Mouse (Mus musculus) forebrain, embryonic 11.5 days (tissue): Measurements from ENCODE around the gene Nfatc2ip. TPM values are rescaled to one million over a fixed set of nuclear protein-coding genes. Genes with fewer than 3 reads are reported as not detected.

Experiments
- ATAC-seq: fragments of 200-750 bp; cut with Nextera tagmentation; replicated peaks from 2 replicates; pipeline ENCODE4 v1.8.0; 2017; ENCODE audit warnings: moderate TSS enrichment; ENCODE audit not compliant: low FRiP score
- DNase-seq: peaks from one replicate; pipeline ENCODE4 v3.0.0-alpha.2; 2017; ENCODE audit warnings: low spot score
- H3K27ac ChIP-seq: fragments of 300-500 bp; sonication (generic); 2 replicates; pipeline ENCODE4 v1.5.1; 2014; ENCODE audit warnings: low read depth, low read length
- H3K27me3 ChIP-seq: fragments of 300-500 bp; sonication (generic); 2 replicates; pipeline ENCODE4 v1.6.1; 2014; ENCODE audit warnings: mild to moderate bottlenecking, low read length, mixed read lengths; ENCODE audit not compliant: control insufficient read depth, insufficient read depth
- H3K36me3 ChIP-seq: fragments of 300-500 bp; sonication (generic); 2 replicates; pipeline ENCODE4 v1.6.1; 2014; ENCODE audit warnings: mild to moderate bottlenecking, low read length, moderate library complexity, mixed read lengths; ENCODE audit not compliant: control insufficient read depth, insufficient read depth
- H3K4me1 ChIP-seq: fragments of 300-500 bp; sonication (generic); replicated peaks from 2 replicates; pipeline ENCODE4 v1.6.1; 2014; ENCODE audit warnings: low read length, mixed read lengths; ENCODE audit not compliant: control insufficient read depth, insufficient read depth
- H3K4me2 ChIP-seq: fragments of 300-500 bp; sonication (generic); 2 replicates; pipeline ENCODE4 v1.6.1; 2014; ENCODE audit warnings: low read depth, mild to moderate bottlenecking, low read length, moderate library complexity, mixed read lengths; ENCODE audit not compliant: severe bottlenecking
- H3K4me3 ChIP-seq: fragments of 300-500 bp; sonication (generic); 2 replicates; pipeline ENCODE4 v1.5.1; 2014; ENCODE audit warnings: low read depth, low read length
- H3K9ac ChIP-seq: fragments of 300-500 bp; sonication (generic); 2 replicates; pipeline ENCODE4 v1.6.1; 2014; ENCODE audit warnings: low read length
- H3K9me3 ChIP-seq: fragments of 300-500 bp; sonication (generic); 2 replicates; pipeline ENCODE4 v1.6.1; 2016; ENCODE audit warnings: low read length, mixed read lengths; ENCODE audit not compliant: control insufficient read depth
- WGBS: fragments of 180-500 bp; shearing (Covaris S2); extraction: QIAGEN DNeasy Blood & Tissue Kit; methylation state at CpG from one replicate; pipeline ENCODE4 v1.1.7; 2014; 5-methylcytosine and 5-hydroxymethylcytosine counted together
- polyA plus RNA-seq: library from polyadenylated mRNA; unstranded; fragments of >200 nt; fragmentation: Nextera tagmentation; extraction: Ambion mirVana; gene quantifications from 2 replicates; pipeline ENCODE4 v1.2.1, GENCODE M21; 2014

The Nfatc2ip gene
- polyA plus RNA-seq, 1 experiment from 2014 or later, result 3.6 TPM

GRCm38 (mm10) chr7:126434726-126435125 is 38.2 kb upstream of the Nfatc2ip start:
- Histone ChIP-seq H3K4me1 (peaks cover under 1% of the 10 kb centered on the region; the same call in 1 of the 2 replicates), H3K4me2 (no peak overlapping the region), H3K27ac (no peak overlapping the region), H3K27me3 (no peaks in the 10 kb centered on the region), H3K4me3 (no peak overlapping the region), H3K9ac (no peak overlapping the region), H3K9me3 (no peaks in the 10 kb centered on the region), H3K36me3 (no peaks in the 10 kb centered on the region)
- DNase-seq, result no peak
- no peak for ATAC-seq
- WGBS, result 91% methylated on average over 7 of the region's 7 CpGs

- H3K36me3 ChIP-seq, result no peaks in the 10 kb centered on the region
- H3K27me3 ChIP-seq, result no peaks in the 10 kb centered on the region
- H3K27ac ChIP-seq, result no peak overlapping the region
- DNase-seq (no peak), ATAC-seq (no peak)
- H3K4me3 ChIP-seq, result no peak overlapping the region
- H3K4me1 ChIP-seq, result peaks cover 4% of the 10 kb centered on the region; the same call in 1 of the 2 replicates
- H3K4me2 ChIP-seq, result no peak overlapping the region
- no peak overlapping the region for H3K9ac ChIP-seq
- H3K9me3 ChIP-seq, result no peaks in the 10 kb centered on the region; the same call in 1 of the 2 replicates
Observed at GRCm38 (mm10) chr7:126430167-126430566, 33.6 kb upstream of the Nfatc2ip start.

- ATAC-seq, result no peak; the same call in 1 of the 2 replicates
- Histone ChIP-seq H3K27me3 (no peaks in the 10 kb centered on the region), H3K9me3 (no peaks in the 10 kb centered on the region; the same call in 1 of the 2 replicates), H3K4me1 (peaks cover 4% of the 10 kb centered on the region; the same call in 1 of the 2 replicates), H3K4me2 (peak overlapping the region; percentile 84), H3K27ac (no peak overlapping the region), H3K36me3 (no peaks in the 10 kb centered on the region), H3K9ac (peak overlapping the region; percentile 86), H3K4me3 (peak overlapping the region; percentile 75)
- DNase-seq, result no peak
- WGBS, result 25% methylated on average over 15 of the region's 15 CpGs
Observed at GRCm38 (mm10) chr7:126429503-126429898, 33.0 kb upstream of the Nfatc2ip start.

- H3K27me3 ChIP-seq, result no peaks in the 10 kb centered on the region
- H3K4me1 ChIP-seq, result peaks cover 4% of the 10 kb centered on the region; the same call in 1 of the 2 replicates
- peak within 1 kb of the TSS; percentile 75 for H3K4me3 ChIP-seq
- peak; percentile 98 for DNase-seq
- no peaks in the 10 kb centered on the region; the same call in 1 of the 2 replicates for H3K9me3 ChIP-seq
- H3K4me2 ChIP-seq, result peak within 1 kb of the TSS; percentile 84
- under 1% methylated on average over 78 of the region's 82 CpGs for WGBS
- no peaks in the 10 kb centered on the region for H3K36me3 ChIP-seq
- peak within 1 kb of the TSS; percentile 86 for H3K9ac ChIP-seq
- ATAC-seq, result peak; percentile 91
- H3K27ac ChIP-seq, result peak within 1 kb of the TSS; percentile 84
Observed at GRCm38 (mm10) chr7:126428631-126429502, 32.3 kb upstream of the Nfatc2ip start, which contains the start of gene Rabep2. TSS of gene Rabep2 (plus strand) at chr7:126428759.

- Histone ChIP-seq H3K36me3 (no peaks in the 10 kb centered on the region), H3K4me1 (peaks cover 4% of the 10 kb centered on the region; the same call in 1 of the 2 replicates), H3K4me3 (peak overlapping the region; percentile 75), H3K9ac (peak overlapping the region; percentile 86), H3K27ac (peak overlapping the region; percentile 84; the same call in 1 of the 2 replicates), H3K4me2 (peak overlapping the region; percentile 84), H3K27me3 (no peaks in the 10 kb centered on the region), H3K9me3 (no peaks in the 10 kb centered on the region; the same call in 1 of the 2 replicates)
- DNase-seq, result no peak
- peak; percentile 0 for ATAC-seq
- 23% methylated on average over 4 of the region's 4 CpGs for WGBS
Observed at GRCm38 (mm10) chr7:126428154-126428553, 31.6 kb upstream of the Nfatc2ip start.

GRCm38 (mm10) chr7:126427323-126427860 is 30.9 kb upstream of the Nfatc2ip start:
- Histone ChIP-seq H3K4me2 (no peak overlapping the region), H3K9me3 (no peaks in the 10 kb centered on the region; the same call in 1 of the 2 replicates), H3K9ac (no peak overlapping the region), H3K4me3 (no peak overlapping the region), H3K4me1 (peaks cover 4% of the 10 kb centered on the region; the same call in 1 of the 2 replicates), H3K27ac (no peak overlapping the region), H3K36me3 (no peaks in the 10 kb centered on the region), H3K27me3 (no peaks in the 10 kb centered on the region)
- DNase-seq, result no peak
- ATAC-seq, result no peak
- WGBS, result 65% methylated on average over 12 of the region's 13 CpGs

- Histone ChIP-seq H3K27ac (no peak overlapping the region), H3K4me3 (no peak overlapping the region), H3K9ac (no peak overlapping the region), H3K27me3 (no peaks in the 10 kb centered on the region), H3K9me3 (no peaks in the 10 kb centered on the region; the same call in 1 of the 2 replicates), H3K4me1 (no peaks in the 10 kb centered on the region; the same call in 1 of the 2 replicates), H3K36me3 (no peaks in the 10 kb centered on the region), H3K4me2 (no peak overlapping the region)
- ATAC-seq (no peak), DNase-seq (no peak)
- WGBS, result 80% methylated on average over 6 of the region's 6 CpGs
Observed at GRCm38 (mm10) chr7:126424161-126424560, 27.6 kb upstream of the Nfatc2ip start.

- no peak for ATAC-seq
Observed at GRCm38 (mm10) chr7:126421756-126422155, 25.2 kb upstream of the Nfatc2ip start.

More at GRCm38 (mm10) chr7:126421756-126422155, 25.2 kb upstream of the Nfatc2ip start:
- no peak for DNase-seq
- no peaks in the 10 kb centered on the region for H3K27me3 ChIP-seq
- no peaks in the 10 kb centered on the region for H3K36me3 ChIP-seq
- peaks cover 2% of the 10 kb centered on the region; the same call in 1 of the 2 replicates for H3K4me1 ChIP-seq
- no peak overlapping the region for H3K4me2 ChIP-seq
- H3K9me3 ChIP-seq, result no peaks in the 10 kb centered on the region; the same call in 1 of the 2 replicates
- no peak overlapping the region for H3K9ac ChIP-seq
- 89% methylated on average over 5 of the region's 5 CpGs for WGBS
- H3K4me3 ChIP-seq, result no peak overlapping the region
- H3K27ac ChIP-seq, result no peak overlapping the region
